Mouse (Mus musculus): ENCODE measurements around the gene Mb. TPM values are rescaled to one million over a fixed set of nuclear protein-coding genes. Genes with fewer than 3 reads are reported as not detected.

Mb gene
- polyA plus RNA-seq, 1 experiment from 2014 or later: 0.56 TPM

Other genes starting within 250 kb of the Mb start
- 12.3 and 12.6 TPM in 2 replicates for gene Zfp251, start 179.2 kb downstream of the Mb start, polyA plus RNA-seq (2015; fragmentation: Nextera tagmentation; extraction: Ambion mirVana)
- gene Zfp7, start 171.4 kb downstream of the Mb start, polyA plus RNA-seq (2015; fragmentation: Nextera tagmentation; extraction: Ambion mirVana): 6.5 and 7.3 TPM in 2 replicates
- gene Gm49527, start 171.3 kb downstream of the Mb start, polyA plus RNA-seq (2015; fragmentation: Nextera tagmentation; extraction: Ambion mirVana): not detected in 2 replicates
- 5.9 and 6.9 TPM in 2 replicates for gene Zfp647, start 125.2 kb downstream of the Mb start, polyA plus RNA-seq (2015; fragmentation: Nextera tagmentation; extraction: Ambion mirVana)
- gene 1110038F14Rik, start 102.2 kb downstream of the Mb start, polyA plus RNA-seq (2015; fragmentation: Nextera tagmentation; extraction: Ambion mirVana): 52.1 and 57.1 TPM in 2 replicates
- 0.38 and 0.42 TPM in 2 replicates for gene Apol6, start 5.9 kb downstream of the Mb start, polyA plus RNA-seq (2015; fragmentation: Nextera tagmentation; extraction: Ambion mirVana)

Data from intestine, embryonic 16.5 days (tissue).